Mouse (Mus musculus) frontal cortex, postnatal 36 days (tissue): Measurements from ENCODE around the gene Apoc4.
A peak's percentile ranks its signal among the peaks of the same experiment; 100 is the strongest.
"Not testable (repeated sequence)": the region's sequence is repeated elsewhere in the genome, so short reads cannot be mapped to it uniquely, and the experiment has no call there.

Experiments used
- DNase-seq, 2 experiments: peaks; one replicate each; pipeline ENCODE4 v3.0.0; 2022; ENCODE audit warnings: low spot score in 2 of 2

Gene Apoc4

DNA sequence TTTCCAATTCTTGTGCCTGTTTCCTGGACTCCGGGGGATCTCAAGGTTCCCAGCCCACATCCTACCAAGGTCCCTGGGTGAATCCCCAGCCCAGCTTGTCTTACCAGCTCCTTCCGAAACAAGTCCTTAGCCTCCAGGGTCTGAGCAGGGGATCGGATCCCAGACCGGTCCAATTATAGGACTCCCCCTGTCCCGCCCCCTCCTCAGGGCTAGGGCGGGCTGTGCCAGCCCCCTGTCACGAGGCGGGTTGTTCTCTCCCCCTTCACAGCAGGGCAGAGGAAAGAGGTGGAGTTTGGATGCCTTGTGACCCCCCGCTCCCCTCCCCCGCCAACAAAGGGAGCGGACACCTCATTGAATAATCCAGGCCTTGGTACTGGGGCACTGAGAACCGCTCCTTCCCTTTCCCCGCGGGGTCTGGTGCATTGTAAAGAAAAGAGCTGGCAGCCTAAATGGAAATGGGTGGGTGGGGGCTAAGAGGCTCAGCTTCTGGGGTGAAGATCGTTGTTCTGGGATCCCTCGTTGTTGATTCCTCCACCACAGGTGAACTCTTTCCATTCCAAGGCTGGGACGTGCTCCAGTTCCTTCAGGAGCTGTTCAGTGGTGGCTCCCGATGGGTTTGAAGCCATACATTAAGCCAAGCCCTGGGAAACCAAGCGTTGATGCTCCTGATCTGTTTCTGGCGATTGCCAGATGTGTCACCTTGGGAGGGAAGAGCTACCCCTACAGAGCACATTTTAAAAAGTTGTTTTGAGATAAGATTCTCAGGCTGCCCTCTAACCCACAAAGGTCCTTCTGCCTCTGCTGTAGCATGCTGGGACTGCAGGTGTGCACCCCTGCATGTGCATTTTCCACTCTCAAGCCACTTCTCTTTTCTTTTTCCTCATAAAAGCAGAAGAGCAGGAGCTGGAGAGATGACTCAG, 17.9 kb upstream of the Apoc4 start, which contains the start of gene Apoe:
Gene Apoe (minus strand): TSS at position 282 of the 920 bp plus-strand sequence.
- peak; percentile 59 to 69 for DNase-seq

DNA sequence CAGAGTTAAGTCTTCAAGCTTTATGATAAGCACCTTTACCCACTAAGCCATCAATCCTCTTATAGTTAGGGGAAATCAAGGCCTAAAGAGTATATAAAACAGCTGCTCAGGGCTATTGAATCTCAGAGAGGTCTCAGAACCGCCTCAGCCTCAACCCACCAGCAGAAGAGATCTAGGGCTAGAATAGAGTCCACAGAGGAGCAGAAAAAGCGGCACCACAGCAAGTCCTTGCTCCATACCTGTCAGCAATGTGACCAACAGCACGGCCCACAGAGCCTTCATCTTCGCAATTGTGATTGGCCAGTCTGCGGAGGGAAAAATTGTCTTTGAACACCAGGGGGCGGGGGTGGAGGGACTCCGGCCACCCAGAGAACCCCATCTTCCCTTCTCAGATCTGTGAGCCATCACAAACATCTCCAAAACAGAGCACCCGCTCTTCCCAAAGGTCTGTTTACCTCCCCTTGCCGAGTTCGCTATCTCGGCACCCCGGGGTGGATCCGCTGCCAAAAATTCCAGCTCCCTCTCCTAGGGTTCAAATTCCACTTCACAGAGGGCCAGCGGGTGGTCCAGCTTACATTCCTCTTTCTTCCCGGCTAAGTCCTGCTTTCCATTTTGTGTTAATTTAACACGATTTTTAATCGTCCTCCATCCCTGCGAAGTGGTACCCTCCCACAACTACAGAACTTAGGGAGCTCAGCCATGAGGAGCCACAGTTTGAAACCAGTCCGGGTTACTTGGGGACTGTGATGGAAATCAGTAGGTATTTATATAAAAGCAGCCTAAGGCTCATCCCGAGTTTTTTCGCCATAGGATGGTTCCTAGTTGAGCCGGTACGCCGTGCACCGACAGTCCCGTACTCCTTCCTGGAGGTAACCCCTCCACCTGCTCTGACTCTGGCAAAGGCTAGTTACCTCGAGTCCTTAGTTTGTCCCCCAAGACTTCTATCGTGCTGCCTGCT, 16.9 kb upstream of the Apoc4 start:
- DNase-seq, result no peak

DNA sequence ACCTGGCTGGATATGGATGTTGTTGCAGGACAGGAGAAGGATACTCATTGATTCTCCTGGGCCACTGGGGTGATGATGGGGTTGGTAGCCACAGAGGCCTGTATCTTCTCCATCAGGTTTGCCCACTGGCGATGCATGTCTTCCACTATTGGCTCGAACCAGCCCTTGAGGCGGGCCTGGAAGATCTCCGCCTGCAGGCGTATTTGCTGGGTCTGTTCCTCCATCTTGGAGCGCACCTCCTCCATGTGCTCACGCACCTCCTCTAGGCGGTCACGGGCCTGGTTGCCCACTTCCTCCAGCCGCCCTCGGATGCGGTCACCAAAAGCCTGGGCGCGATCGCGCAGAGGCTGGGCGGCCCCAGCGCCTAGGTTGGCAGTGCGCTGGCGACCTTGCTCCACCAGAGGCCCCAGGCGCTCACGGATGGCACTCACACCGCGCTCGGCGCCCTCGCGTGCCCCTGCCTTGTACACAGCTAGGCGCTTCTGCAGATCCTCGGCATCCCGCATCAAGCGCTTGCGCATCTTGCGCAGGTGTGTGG, 15.1 kb upstream of the Apoc4 start:
- DNase-seq, result no peak

DNA sequence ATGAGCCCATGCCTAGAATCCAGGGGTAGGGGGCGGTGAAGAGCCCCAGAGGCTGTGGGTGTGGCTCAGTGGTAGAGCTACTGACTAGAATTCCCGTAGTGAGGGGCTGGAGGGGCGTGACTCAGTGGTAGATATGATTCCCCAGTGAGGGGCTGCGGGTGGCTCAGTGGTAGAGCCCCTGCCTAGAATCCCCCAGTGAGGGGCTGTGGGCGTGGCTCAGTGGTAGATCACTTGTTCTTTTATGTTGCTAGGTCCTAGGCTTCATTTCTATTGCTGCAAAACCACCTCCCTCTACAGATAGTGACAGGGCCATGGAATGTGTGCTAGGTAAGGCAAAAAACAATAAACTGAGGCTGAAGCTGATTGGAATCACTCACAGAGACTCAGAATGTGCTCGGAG, 14.6 kb upstream of the Apoc4 start:
- DNase-seq, result no peak

DNA sequence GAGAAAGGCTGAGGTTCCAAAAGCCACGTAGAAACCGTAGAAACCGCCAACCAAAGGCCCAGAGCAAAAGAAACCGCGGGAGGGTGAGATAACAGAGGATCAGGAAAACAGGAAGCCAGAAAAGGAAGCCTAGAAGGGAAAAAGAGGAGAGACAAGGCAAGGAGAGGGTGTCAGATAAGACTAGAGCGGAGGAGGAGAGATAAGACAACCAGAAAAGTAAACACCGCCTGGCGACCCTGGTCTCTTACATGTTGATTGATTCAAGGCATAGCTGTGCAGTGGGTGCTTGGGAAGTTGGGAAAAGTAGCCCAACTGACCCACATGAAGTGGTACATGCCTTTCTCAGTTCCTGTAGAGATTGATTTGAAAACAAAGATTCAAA, 13.9 kb upstream of the Apoc4 start:
- DNase-seq, result no peak

DNA sequence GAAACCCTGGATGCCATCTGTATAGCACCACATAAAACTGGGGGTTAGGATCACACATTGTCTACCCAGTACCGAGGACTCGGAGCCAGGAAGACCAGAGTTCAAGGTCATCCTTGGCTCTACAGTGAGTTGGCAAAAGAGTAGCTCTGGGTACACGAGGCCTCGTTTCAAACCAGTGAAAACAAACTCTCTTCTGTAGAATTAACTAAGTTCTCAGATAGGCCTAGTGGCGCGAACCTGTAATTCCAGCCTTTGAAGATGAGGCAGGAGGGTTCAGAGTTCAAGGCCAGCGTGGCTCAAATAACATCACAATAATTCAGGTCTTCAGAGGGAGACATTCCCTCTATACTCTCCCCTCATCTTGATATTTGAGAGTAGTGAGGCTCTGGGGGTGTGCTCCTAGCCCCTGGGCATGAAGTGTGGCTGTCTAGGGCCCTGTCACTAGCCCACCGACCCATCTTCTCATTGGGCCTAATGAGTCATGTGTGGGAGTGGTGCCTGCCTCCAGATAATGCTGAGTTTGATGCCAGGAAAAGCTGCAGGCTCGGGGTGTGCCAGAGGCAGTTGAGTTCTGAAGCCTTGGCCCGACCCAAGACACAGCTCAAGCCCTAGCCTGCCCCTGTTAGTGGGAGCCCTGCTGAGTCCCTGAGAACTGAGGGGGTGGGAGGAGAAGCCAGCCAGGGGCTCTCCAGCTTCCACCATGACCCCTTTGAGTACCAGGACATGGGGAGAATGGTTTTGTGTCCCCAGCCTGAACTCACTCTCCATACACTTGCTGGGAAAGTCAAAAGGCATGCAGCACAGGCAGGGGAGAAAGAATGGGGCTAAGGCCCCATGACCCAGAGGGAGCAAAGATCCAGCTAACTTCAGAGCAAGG, 13.3 kb upstream of the Apoc4 start:
- DNase-seq, result no peak

DNA sequence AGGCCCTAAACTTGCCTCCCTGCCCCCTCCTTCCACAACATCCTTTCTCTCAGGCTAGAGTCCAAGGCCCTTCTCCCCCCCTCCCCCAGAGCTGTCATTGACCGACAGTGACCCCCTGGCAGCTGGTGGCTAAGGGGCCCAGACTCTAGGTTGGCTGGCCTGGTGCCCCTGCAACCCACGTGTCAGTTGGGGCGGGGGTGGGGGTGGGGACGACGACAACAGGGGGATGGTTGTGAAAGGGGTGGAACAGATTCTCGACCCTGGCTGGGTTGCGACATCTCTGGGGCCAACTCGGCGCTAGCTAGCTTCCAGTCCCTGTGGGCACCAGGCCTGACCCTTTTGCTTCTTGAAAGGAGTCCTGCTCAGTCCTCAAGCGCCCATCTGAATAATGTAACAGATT, 12.1 kb upstream of the Apoc4 start:
- DNase-seq, result peak in 1 of 2 experiments; percentile 45

DNA sequence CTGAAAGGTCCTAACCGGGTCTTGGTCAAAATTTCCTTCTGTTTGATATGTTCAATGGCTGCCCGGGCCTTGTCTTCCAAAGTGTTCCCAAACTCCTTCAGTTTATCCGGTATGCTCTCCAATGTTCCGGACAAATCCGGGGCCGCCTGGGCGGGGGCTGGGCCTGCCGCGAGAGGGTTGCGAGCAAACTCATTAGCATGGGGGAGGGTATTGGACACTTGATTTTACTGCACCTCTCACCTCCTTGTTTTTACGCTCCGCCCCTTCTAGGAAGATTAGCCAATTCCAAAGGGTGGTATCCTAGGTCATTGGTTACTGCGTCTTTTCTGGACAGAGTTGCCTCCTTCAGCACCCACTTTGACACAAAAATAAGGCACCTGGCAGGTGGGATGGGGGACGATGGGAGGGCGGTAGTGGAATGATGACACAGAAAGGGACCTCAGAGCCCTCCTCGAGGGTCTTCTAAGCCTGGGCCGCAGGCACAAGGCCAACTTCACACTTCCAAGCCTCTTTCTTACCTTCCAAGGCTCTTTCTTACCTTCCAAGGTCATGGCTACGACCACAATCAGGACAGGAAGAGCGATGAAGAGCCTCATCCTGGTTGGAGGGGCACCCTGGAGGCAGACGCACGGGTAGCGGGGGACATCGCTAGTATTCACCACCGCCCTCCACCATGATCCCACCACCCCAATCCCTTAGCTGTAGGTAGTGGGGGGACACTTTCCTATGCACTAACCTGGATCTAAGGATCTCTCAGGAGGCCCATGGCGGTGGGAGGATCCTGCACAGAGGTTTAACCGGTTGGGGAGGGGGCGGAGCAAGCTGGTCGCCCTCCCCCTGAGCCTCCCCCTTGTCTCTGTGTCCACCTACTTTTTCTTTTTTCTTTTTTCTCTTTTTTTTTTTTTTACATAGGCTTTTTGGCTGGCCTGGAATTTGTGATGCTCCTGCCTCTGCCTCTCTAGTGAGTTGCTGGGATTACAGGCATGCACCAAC, 10.9 kb upstream of the Apoc4 start, which contains the start of gene Apoc1:
Gene Apoc1 (minus strand): TSS at position 788 of the 993 bp plus-strand sequence.
- DNase-seq, result no peak

DNA sequence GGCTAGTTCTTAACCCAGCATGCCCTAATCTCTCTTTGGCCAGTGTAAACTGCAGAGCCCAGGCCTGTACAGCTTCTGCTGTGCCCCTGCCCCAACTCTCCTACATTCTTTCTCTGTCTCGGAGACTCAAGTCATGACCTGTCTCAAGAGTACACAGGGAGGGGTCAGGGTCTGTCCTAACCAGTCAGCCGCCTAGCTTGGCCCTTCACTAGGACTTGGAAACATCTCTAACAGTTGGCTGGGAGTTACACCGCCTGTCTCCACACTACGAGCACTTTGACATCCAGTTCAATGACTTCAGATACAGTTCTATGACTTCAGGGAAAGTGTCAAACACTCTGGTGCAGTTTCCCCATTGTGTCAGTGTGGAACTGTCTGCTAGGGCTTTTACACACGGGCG, 10.2 kb upstream of the Apoc4 start:
- DNase-seq, result no peak

DNA sequence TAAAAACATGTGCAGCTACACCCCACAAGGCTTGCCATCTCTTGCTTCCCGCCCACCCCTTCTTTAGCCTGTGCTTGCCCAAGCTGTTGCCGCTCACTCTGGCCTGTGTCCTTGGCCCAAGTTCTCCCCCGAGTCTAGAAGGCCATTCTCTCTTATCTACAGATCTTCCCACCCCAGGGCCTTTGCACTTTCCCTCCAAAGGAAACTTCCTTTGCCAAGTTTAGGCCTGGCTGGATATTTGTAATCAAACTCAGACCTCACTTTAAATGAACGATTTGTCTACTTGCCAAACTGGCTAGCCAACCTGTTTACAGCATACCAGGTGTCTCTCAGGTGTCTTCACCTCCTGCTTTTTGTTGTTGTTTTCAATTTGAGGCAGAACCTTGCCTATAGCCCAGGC, 9.6 kb upstream of the Apoc4 start:
- no peak for DNase-seq

DNA sequence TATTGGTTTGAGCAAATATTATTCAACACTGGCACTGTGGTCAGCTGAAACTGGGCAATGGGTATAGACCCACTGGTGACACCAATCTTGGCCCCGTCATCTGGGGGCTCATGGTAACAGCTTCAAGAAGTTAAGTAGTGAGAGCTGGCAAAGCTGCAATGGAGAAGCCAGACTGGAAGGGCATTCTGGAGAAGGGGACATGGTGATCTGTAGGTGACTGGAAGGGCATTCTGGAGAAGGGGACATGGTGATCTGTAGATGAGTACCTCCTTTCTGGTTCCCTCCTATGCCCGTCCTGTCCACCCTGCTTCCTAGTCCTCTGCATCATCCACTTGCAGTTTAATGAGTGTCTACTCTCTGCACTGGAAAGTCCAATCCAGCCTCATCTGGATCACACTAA, 7.3 kb upstream of the Apoc4 start:
- DNase-seq, result no peak

DNA sequence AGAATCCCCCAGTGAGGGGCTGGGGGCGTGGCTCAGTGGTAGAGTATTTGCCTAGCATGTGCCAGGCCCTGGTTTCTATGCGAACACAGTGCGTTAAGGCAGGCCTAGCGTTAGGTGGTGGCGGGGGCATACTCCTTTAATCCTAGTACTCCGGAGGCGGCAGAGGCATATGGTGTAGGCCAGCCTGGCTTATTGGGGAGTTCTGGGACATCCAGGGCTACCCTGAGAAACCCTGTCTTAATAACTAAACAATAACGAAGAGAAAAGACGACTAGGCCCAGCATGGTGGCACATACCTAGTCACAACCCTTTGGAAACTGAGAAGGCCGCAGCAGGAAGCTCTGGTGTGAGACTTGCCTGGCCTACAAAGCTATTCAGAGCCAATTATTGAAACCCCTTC, 6.8 kb upstream of the Apoc4 start:
- no peak for DNase-seq

DNA sequence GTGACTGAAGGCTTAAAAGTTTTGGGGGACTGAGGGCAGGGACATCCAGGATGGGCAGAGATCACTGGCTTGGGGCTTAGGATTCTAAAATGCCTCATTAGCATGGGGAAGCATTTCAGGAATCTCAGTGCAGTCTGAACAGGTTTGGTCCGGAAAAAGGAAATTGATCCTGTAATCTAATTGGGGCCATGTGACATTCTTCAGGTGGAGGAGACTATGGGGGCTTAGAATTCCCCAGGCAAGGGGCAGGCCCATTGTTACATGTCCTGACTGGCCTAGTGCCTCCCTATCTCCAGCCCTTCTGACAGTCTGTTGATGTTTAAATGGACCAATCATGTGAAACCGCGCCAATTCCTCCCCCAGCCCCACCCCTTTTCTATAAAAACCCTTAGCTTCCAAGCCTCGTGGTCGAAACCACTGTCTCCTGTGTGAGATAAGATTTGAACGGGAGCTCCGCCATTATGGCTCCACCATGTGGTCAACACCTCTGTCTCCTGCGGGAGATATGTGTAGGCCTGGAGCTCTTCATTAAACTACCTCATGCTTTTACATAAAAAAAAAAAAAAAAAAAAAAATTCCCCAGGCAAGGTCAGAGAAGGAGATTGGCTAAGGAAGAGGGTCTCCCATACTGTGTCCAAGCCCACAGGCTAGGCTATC, 5.8 kb upstream of the Apoc4 start:
- not testable (repeated sequence) for DNase-seq

DNA sequence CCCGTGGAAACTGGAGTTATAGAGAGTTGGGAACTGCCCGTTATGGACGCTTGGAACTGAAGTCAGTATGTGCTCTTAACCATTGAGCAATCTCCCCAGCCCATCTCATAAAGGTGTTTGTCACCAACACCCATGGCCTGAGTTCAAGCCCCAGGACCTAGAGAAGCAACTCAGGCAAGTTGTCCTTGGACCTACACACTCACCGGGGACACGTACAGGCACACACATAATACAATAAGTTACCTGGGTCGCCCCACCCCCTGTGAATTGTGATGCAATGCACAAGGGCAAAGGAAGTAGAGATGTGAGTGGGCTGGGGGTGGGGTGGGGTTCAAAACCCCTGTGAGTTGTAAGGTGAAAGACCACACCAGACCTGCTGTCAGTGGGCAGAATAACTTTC, 5.2 kb upstream of the Apoc4 start:
- no peak for DNase-seq

DNA sequence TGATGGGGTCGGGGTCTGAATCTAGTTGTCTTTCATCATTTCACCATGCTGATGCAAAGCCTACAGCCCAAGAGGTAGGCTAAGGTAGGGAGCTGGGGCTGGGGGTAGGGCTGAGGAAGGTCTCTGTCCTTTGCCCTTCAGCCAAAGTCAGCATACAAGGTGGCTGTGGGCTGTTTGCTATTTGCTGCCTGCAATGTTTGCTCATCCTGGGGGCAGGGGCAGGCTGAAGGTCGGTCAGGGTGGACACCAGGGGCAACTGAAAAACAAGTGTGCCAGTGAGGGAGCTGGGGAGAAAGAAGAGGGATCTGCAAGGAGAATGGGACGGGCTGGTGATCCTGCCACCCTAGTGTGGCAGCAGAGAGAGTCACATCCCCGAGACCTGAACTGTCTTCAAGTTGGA, 4.1 kb upstream of the Apoc4 start:
- DNase-seq, result no peak

DNA sequence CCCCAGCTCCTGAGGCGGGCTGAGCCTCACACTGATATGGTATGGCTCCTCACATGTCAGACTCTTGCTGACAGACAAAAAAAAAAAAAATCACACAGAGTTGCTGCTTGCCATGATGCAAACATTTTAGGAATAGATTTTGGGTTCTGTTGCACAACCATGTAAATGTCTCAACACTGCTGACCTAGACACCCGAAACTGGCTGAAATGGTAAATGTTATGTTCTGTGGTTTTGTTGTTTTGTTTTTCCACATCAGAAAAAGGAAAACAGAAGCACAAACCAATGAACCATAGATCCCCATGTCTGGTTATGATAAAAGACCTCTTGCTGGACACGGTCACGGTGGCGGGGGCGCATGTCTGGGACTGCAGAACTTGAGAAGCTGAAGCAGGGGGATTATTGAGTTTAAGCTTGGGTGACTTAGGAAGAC, 2.5 kb upstream of the Apoc4 start:
- no peak for DNase-seq

DNA sequence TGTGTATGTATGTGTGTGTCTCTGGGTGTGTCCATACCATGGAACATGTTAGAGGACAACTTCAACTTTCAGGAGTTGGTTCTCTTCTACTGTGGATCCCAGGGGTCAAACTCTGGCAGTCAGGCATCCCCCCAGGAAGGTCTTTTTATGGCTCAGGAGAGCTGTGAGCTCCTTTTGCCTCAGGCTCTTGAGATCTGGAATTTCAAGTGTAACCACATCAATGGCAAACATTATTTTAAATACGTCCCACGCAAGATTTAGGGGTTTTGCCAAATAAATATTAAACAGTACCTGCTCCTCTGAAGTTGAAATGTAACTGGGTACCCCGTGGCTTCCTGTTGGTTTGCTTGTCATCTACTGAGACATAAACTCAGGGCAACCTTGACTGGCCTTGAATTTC, 1.7 kb upstream of the Apoc4 start:
- DNase-seq, result no peak

DNA sequence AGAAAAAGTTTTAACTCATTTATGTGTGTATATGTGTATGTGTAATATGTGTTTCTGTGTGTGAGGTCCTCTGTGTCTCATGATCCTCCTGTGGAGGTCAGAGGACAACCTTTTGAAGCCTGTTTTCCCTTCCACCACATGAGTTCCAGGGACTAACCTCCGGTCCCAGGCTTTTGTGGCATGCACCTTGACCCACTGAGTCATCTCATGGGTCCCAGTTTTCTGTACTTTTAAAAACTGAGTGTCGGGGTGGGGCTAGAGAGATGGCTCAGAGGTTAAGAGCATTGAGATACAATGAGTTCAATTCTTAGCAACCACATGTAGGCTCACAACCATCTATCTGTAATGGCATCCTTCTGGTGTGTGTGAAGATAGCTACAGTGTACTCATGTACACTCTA, 577 bp downstream of the Apoc4 start:
- no peak for DNase-seq

DNA sequence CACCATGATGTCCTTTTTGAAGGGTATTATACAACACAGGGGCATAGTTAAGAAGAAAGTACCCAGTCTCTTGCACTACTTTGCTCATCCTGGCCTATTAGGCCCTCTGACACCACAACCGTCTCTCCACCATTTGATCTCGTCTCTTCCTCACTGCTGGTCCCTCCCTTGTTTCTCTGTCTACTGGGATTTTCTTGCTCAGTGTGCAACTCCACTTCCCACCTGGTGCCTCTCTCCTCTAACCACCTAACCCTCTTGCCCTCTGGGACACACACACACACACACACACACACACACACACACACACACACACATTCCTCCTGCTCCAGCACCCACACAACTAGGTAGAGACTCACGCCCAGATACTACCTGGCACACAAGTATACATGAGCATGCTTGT, 2.4 kb downstream of the Apoc4 start:
- no peak for DNase-seq
